Mouse (Mus musculus) right cerebral cortex, postnatal 25 days (tissue): Measurements from ENCODE around the gene Rgs6.

Experiments used
- DNase-seq: peaks from one replicate; pipeline ENCODE4 v3.0.0; 2022

Gene Rgs6

GRCm38 (mm10) chr12:83099920-83100319, 511.8 kb downstream of the Rgs6 start:
- DNase-seq = no peak

GRCm38 (mm10) chr12:83100413-83100812, 512.3 kb downstream of the Rgs6 start:
- DNase-seq = no peak

- no peak for DNase-seq
Measured at GRCm38 (mm10) chr12:83100848-83101247, 512.8 kb downstream of the Rgs6 start.

- no peak for DNase-seq
Measured at GRCm38 (mm10) chr12:83105514-83106119, 517.5 kb downstream of the Rgs6 start.

GRCm38 (mm10) chr12:83106120-83106517, 518.0 kb downstream of the Rgs6 start:
- no peak for DNase-seq

GRCm38 (mm10) chr12:83109486-83109885, 521.4 kb downstream of the Rgs6 start:
- DNase-seq = no peak

- DNase-seq = no peak
Measured at GRCm38 (mm10) chr12:83109891-83110630, 522.0 kb downstream of the Rgs6 start.

- no peak for DNase-seq
Measured at GRCm38 (mm10) chr12:83110711-83111110, 522.6 kb downstream of the Rgs6 start.

GRCm38 (mm10) chr12:83112283-83112682, 524.2 kb downstream of the Rgs6 start:
- no peak for DNase-seq

- no peak for DNase-seq
Measured at GRCm38 (mm10) chr12:83112901-83113628, 525.0 kb downstream of the Rgs6 start.

GRCm38 (mm10) chr12:83113971-83114370, 525.9 kb downstream of the Rgs6 start:
- no peak for DNase-seq

- DNase-seq = peak; percentile 48
Measured at GRCm38 (mm10) chr12:83114396-83115053, 526.4 kb downstream of the Rgs6 start.

- DNase-seq = no peak
Measured at GRCm38 (mm10) chr12:83124111-83124510, 536.0 kb downstream of the Rgs6 start.

GRCm38 (mm10) chr12:83125284-83125683, 537.2 kb downstream of the Rgs6 start:
- no peak for DNase-seq

- DNase-seq = no peak
Measured at GRCm38 (mm10) chr12:83126923-83127322, 538.8 kb downstream of the Rgs6 start.

- DNase-seq = no peak
Measured at GRCm38 (mm10) chr12:83127955-83128354, 539.9 kb downstream of the Rgs6 start.

- DNase-seq = no peak
Measured at GRCm38 (mm10) chr12:83128606-83129005, 540.5 kb downstream of the Rgs6 start.

GRCm38 (mm10) chr12:83131405-83131804, 543.3 kb downstream of the Rgs6 start:
- no peak for DNase-seq

GRCm38 (mm10) chr12:83133827-83134226, 545.7 kb downstream of the Rgs6 start:
- peak; percentile 26 for DNase-seq

GRCm38 (mm10) chr12:83136031-83136430, 547.9 kb downstream of the Rgs6 start:
- DNase-seq = no peak

GRCm38 (mm10) chr12:83136460-83136859, 548.4 kb downstream of the Rgs6 start:
- DNase-seq = no peak

- no peak for DNase-seq
Measured at GRCm38 (mm10) chr12:83137001-83137400, 548.9 kb downstream of the Rgs6 start.

- no peak for DNase-seq
Measured at GRCm38 (mm10) chr12:83141164-83141563, 553.1 kb downstream of the Rgs6 start.
